Mouse (Mus musculus) cortical plate, adult 2 months (tissue): ENCODE data around the gene Npc2.

ENCODE experiments used
- CTCF ChIP-seq: fragments of 200-500 bp; IDR thresholded peaks from 2 replicates; pipeline ENCODE4 v1.5.1; 2011; ENCODE audit warnings: mild to moderate bottlenecking, control low read depth, low read length; ENCODE audit not compliant: insufficient read depth; ENCODE audit errors: extremely low read depth
- POLR2A ChIP-seq: fragments of 200-500 bp; IDR thresholded peaks from 2 replicates; pipeline ENCODE4 v1.6.1; 2011; ENCODE audit warnings: mild to moderate bottlenecking, low read length, control low read depth; ENCODE audit not compliant: insufficient read depth; ENCODE audit errors: extremely low read depth

DNA sequence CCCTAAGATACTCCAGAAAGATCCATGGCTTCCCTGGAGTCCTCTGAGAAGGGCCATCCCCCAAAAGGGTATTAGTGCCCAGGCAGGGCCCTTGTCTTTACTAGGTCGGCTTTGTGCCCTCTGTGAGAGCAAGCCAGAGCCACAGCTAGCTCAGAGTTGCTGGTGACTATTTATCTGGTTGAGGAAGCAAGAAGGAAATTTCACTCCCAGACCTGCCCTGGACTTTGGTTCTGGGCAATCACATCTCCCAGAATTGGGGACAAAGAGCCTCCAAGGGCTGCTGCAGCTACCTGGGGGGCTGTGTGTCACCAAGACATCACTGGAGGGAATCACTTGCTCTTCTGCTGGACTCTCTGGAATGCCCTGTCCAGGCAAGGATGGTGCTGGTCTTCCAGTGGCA lies 33.1 kb upstream of the Npc2 start:
- TF ChIP-seq POLR2A (no peak), CTCF (no peak)
